16 mouse cellular contexts compared by ENCODE assay signal in genomic region chr6:39314461-39314860, GRCm38 (mm10).
DNase-seq lines count a peak whose midpoint lies in the region.
"Had no signal": no experiment of that assay in that cellular context is flagged by ENCODE, and none has a peak within 500 bp of the region (broad histone marks: within the 10 kb centered on the region; RNA-seq: fewer than 3 reads in every experiment).

No protein-coding gene starts in this region.

- intact Hi-C loops in left cerebral cortex, postnatal 25 days (cut with DNase I): no loop called here

- DNase-seq in 3T3-L1 (ENCODE audit: low read depth, low spot score) (peak; percentile 40), NIH3T3 (ENCODE audit: low read depth) (peak; percentile 63)
- peak; percentile 72 for DNase-seq in adrenal gland, adult 8-10 months
- peak; percentile 52 for DNase-seq in adrenal gland, postnatal 25 days
- no peak for DNase-seq in left cerebral cortex, postnatal 25 days (ENCODE audit: low spot score in 2 of 2)
- no peak for DNase-seq in lung, postnatal 10 days
- no peak for DNase-seq in yolk sac, embryonic 10.5 days (ENCODE audit: low spot score)
- DNase-seq: cerebellum, adult 11 months; cerebellum, adult 8-10 months; cerebellum, postnatal 10 days; forebrain, postnatal 0 days; gastrocnemius, postnatal 25 days; heart, adult 18-20 months; heart, postnatal 14 days; heart, postnatal 4 days; kidney, adult 18-20 months had no signal

Comparison
In these comparisons a context has a peak if more than half of its experiments do, and no peak if none do; other contexts are left out.
1. DNase-seq: peak in 3T3-L1 (single experiment), NIH3T3 (single experiment), adrenal gland, adult 8-10 months (single experiment) and adrenal gland, postnatal 25 days (single experiment); none in left cerebral cortex, postnatal 25 days (0 of 2), lung, postnatal 10 days (single experiment) and yolk sac, embryonic 10.5 days (single experiment).